Mouse (Mus musculus) liver, postnatal 0 days (tissue): ENCODE data around the gene Leng1.

Source experiments
- CTCF ChIP-seq: sonication (generic); IDR thresholded peaks from 2 replicates; pipeline ENCODE4 v1.5.1; 2016; ENCODE audit warnings: antibody characterized with exemption, low read depth
- EP300 ChIP-seq: IDR thresholded peaks from 2 replicates; pipeline ENCODE4 v1.6.1; 2016; ENCODE audit warnings: antibody characterized with exemption, low read depth, mild to moderate bottlenecking

DNA sequence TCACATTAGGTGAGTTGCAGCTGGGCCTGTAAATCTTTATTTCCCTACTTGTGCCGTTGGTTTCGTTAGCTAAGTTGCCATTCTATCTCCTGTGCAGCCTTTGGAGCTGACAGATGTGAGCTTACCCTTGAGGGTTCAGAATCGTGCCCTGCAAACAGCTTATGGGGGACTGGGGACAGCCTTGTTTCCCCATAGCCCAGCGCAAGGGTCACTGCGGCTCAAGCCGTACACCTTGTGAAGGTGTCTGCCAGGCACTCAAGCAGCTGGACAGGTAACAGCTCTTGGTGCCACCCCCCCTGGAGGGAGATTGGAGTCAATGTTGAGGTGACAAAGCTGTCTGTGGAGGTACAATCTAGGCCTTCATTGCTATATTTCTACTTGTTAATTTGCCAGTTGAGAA lies 40.3 kb upstream of the Leng1 start:
- TF ChIP-seq CTCF (no peak), EP300 (no peak)
